Mouse (Mus musculus): ENCODE measurements around the gene Cdkl3. TPM values are rescaled to one million over a fixed set of nuclear protein-coding genes. Genes with fewer than 3 reads are reported as not detected.
"Not testable (repeated sequence)": the region's sequence is repeated elsewhere in the genome, so short reads cannot be mapped to it uniquely, and the experiment has no call there.

Cdkl3 gene
- polyA plus RNA-seq, 2 experiments: 9.5 to 12.3 TPM

- H3K36me3 ChIP-seq (ENCODE audit: control insufficient read depth, insufficient read depth, low read length): no peaks in the 10 kb centered on the region
- H3K4me2 ChIP-seq (replicated peaks; ENCODE audit: low read depth, low read length, severe bottlenecking): no peak overlapping the region
- TF ChIP-seq POLR2A (IDR thresholded peaks at IDR 0.05; ENCODE audit: borderline replicate concordance, extremely low read depth, insufficient read depth, insufficient read length): no peak
- no peak overlapping the region for H3K9ac ChIP-seq (ENCODE audit: low read depth, low read length, severe bottlenecking)
- DNase-seq (ENCODE audit: low spot score) (no peak), ATAC-seq (ENCODE audit: low FRiP score, low read depth) (no peak)
- no peak overlapping the region for H3K4me3 ChIP-seq (replicated peaks; ENCODE audit: low read length)
- no peak overlapping the region for H3K27ac ChIP-seq (replicated peaks; ENCODE audit: low read depth, low read length)
- H3K27me3 ChIP-seq (ENCODE audit: control insufficient read depth, insufficient read depth, low read length): no peaks in the 10 kb centered on the region
- H3K9me3 ChIP-seq (ENCODE audit: control insufficient read depth, low read length): no peaks in the 10 kb centered on the region
- H3K4me1 ChIP-seq (ENCODE audit: control insufficient read depth, insufficient read depth, low read length): peaks cover 10% of the 10 kb centered on the region
These were observed 101.5 kb downstream of the Cdkl3 start for GRCm38 (mm10) chr11:52105503-52105902.

- H3K36me3 ChIP-seq (ENCODE audit: control insufficient read depth, insufficient read depth, low read length): no peaks in the 10 kb centered on the region
- no peak for ATAC-seq (ENCODE audit: low FRiP score, low read depth)
- H3K27ac ChIP-seq (replicated peaks; ENCODE audit: low read depth, low read length): no peak overlapping the region
- no peak for DNase-seq (ENCODE audit: low spot score)
- WGBS: 92% methylated on average over 2 of the region's 2 CpGs
- no peak for TF ChIP-seq POLR2A (IDR thresholded peaks at IDR 0.05; ENCODE audit: borderline replicate concordance, extremely low read depth, insufficient read depth, insufficient read length)
- peaks cover 5% of the 10 kb centered on the region; the same call in 1 of the 2 replicates for H3K4me1 ChIP-seq (ENCODE audit: control insufficient read depth, insufficient read depth, low read length)
- H3K4me3 ChIP-seq (replicated peaks; ENCODE audit: low read length): no peak overlapping the region
- H3K9ac ChIP-seq (ENCODE audit: low read depth, low read length, severe bottlenecking): no peak overlapping the region
- H3K27me3 ChIP-seq (ENCODE audit: control insufficient read depth, insufficient read depth, low read length): no peaks in the 10 kb centered on the region
- no peaks in the 10 kb centered on the region for H3K9me3 ChIP-seq (ENCODE audit: control insufficient read depth, low read length)
- no peak overlapping the region for H3K4me2 ChIP-seq (replicated peaks; ENCODE audit: low read depth, low read length, severe bottlenecking)
These were observed 102.0 kb downstream of the Cdkl3 start for GRCm38 (mm10) chr11:52106037-52106436.

- ATAC-seq (ENCODE audit: low FRiP score, low read depth) (no peak), DNase-seq (ENCODE audit: low spot score) (no peak)
- WGBS: 88% methylated on average over 1 of the region's 1 CpGs
- Histone ChIP-seq H3K4me3 (replicated peaks; ENCODE audit: low read length) (no peak overlapping the region), H3K4me2 (replicated peaks; ENCODE audit: low read depth, low read length, severe bottlenecking) (no peak overlapping the region), H3K27ac (replicated peaks; ENCODE audit: low read depth, low read length) (no peak overlapping the region), H3K4me1 (ENCODE audit: control insufficient read depth, insufficient read depth, low read length) (peaks cover under 1% of the 10 kb centered on the region; the same call in 1 of the 2 replicates), H3K9me3 (ENCODE audit: control insufficient read depth, low read length) (no peaks in the 10 kb centered on the region), H3K36me3 (ENCODE audit: control insufficient read depth, insufficient read depth, low read length) (no peaks in the 10 kb centered on the region), H3K27me3 (ENCODE audit: control insufficient read depth, insufficient read depth, low read length) (no peaks in the 10 kb centered on the region), H3K9ac (ENCODE audit: low read depth, low read length, severe bottlenecking) (no peak overlapping the region)
- TF ChIP-seq POLR2A (IDR thresholded peaks at IDR 0.05; ENCODE audit: borderline replicate concordance, extremely low read depth, insufficient read depth, insufficient read length): no peak
These were observed 102.4 kb downstream of the Cdkl3 start for GRCm38 (mm10) chr11:52106438-52106837.

GRCm38 (mm10) chr11:52108796-52109195, 104.8 kb downstream of the Cdkl3 start:
- no peak for ATAC-seq (ENCODE audit: low FRiP score, low read depth)
- Histone ChIP-seq H3K9ac (ENCODE audit: low read depth, low read length, severe bottlenecking) (no peak overlapping the region), H3K4me3 (replicated peaks; ENCODE audit: low read length) (no peak overlapping the region), H3K27me3 (ENCODE audit: control insufficient read depth, insufficient read depth, low read length) (no peaks in the 10 kb centered on the region), H3K4me2 (replicated peaks; ENCODE audit: low read depth, low read length, severe bottlenecking) (no peak overlapping the region), H3K36me3 (ENCODE audit: control insufficient read depth, insufficient read depth, low read length) (peaks cover 4% of the 10 kb centered on the region), H3K9me3 (ENCODE audit: control insufficient read depth, low read length) (no peaks in the 10 kb centered on the region), H3K27ac (replicated peaks; ENCODE audit: low read depth, low read length) (no peak overlapping the region), H3K4me1 (ENCODE audit: control insufficient read depth, insufficient read depth, low read length) (no peaks in the 10 kb centered on the region)
- no peak for TF ChIP-seq POLR2A (IDR thresholded peaks at IDR 0.05; ENCODE audit: borderline replicate concordance, extremely low read depth, insufficient read depth, insufficient read length)
- DNase-seq (ENCODE audit: low spot score): no peak
- WGBS: 89% methylated on average over 5 of the region's 5 CpGs

- Histone ChIP-seq H3K36me3 (ENCODE audit: control insufficient read depth, insufficient read depth, low read length) (peaks cover 10% of the 10 kb centered on the region), H3K9ac (ENCODE audit: low read depth, low read length, severe bottlenecking) (no peak overlapping the region), H3K4me2 (replicated peaks; ENCODE audit: low read depth, low read length, severe bottlenecking) (no peak overlapping the region), H3K4me1 (ENCODE audit: control insufficient read depth, insufficient read depth, low read length) (no peaks in the 10 kb centered on the region), H3K4me3 (replicated peaks; ENCODE audit: low read length) (no peak overlapping the region), H3K9me3 (ENCODE audit: control insufficient read depth, low read length) (no peaks in the 10 kb centered on the region), H3K27me3 (ENCODE audit: control insufficient read depth, insufficient read depth, low read length) (no peaks in the 10 kb centered on the region), H3K27ac (replicated peaks; ENCODE audit: low read depth, low read length) (no peak overlapping the region)
- ATAC-seq (ENCODE audit: low FRiP score, low read depth) (no peak), DNase-seq (ENCODE audit: low spot score) (no peak)
- TF ChIP-seq POLR2A (IDR thresholded peaks at IDR 0.05; ENCODE audit: borderline replicate concordance, extremely low read depth, insufficient read depth, insufficient read length): no peak
- 81% methylated on average over 1 of the region's 1 CpGs for WGBS
These were observed 105.4 kb downstream of the Cdkl3 start for GRCm38 (mm10) chr11:52109421-52109820.

GRCm38 (mm10) chr11:52115479-52115878, 111.5 kb downstream of the Cdkl3 start:
- DNase-seq (ENCODE audit: low spot score) (no peak), ATAC-seq (ENCODE audit: low FRiP score, low read depth) (no peak)
- Histone ChIP-seq H3K4me2 (replicated peaks; ENCODE audit: low read depth, low read length, severe bottlenecking) (no peak overlapping the region), H3K9me3 (ENCODE audit: control insufficient read depth, low read length) (no peaks in the 10 kb centered on the region), H3K9ac (ENCODE audit: low read depth, low read length, severe bottlenecking) (no peak overlapping the region), H3K27me3 (ENCODE audit: control insufficient read depth, insufficient read depth, low read length) (no peaks in the 10 kb centered on the region), H3K27ac (replicated peaks; ENCODE audit: low read depth, low read length) (no peak overlapping the region), H3K4me3 (replicated peaks; ENCODE audit: low read length) (no peak overlapping the region), H3K4me1 (ENCODE audit: control insufficient read depth, insufficient read depth, low read length) (no peaks in the 10 kb centered on the region), H3K36me3 (ENCODE audit: control insufficient read depth, insufficient read depth, low read length) (peaks cover 70% of the 10 kb centered on the region)
- no peak for TF ChIP-seq POLR2A (IDR thresholded peaks at IDR 0.05; ENCODE audit: borderline replicate concordance, extremely low read depth, insufficient read depth, insufficient read length)
- whole genome bisulfite sequencing: 96% methylated on average over 3 of the region's 3 CpGs

GRCm38 (mm10) chr11:52116117-52116516, 112.1 kb downstream of the Cdkl3 start:
- H3K27me3 ChIP-seq (ENCODE audit: control insufficient read depth, insufficient read depth, low read length); DNase-seq (ENCODE audit: low spot score); H3K9ac ChIP-seq (ENCODE audit: low read depth, low read length, severe bottlenecking); H3K4me2 ChIP-seq (replicated peaks; ENCODE audit: low read depth, low read length, severe bottlenecking); ATAC-seq (ENCODE audit: low FRiP score, low read depth); H3K4me3 ChIP-seq (replicated peaks; ENCODE audit: low read length); H3K4me1 ChIP-seq (ENCODE audit: control insufficient read depth, insufficient read depth, low read length); H3K9me3 ChIP-seq (ENCODE audit: control insufficient read depth, low read length); H3K27ac ChIP-seq (replicated peaks; ENCODE audit: low read depth, low read length): not testable (repeated sequence)
- 95% methylated on average over 6 of the region's 6 CpGs for WGBS
- H3K36me3 ChIP-seq (ENCODE audit: control insufficient read depth, insufficient read depth, low read length): peaks cover 74% of the 10 kb centered on the region
